Mouse (Mus musculus): ENCODE measurements around the gene Large2. TPM values are rescaled to one million over a fixed set of nuclear protein-coding genes. Genes with fewer than 3 reads are reported as not detected.

Large2 gene
- polyA plus RNA-seq, 1 experiment, result 15.0 TPM

- no peak for DNase-seq (ENCODE audit: low read depth, low spot score)
- 67% methylated on average over 6 of the region's 6 CpGs for WGBS
Measured at GRCm38 (mm10) chr2:92349589-92350425, 24.9 kb downstream of the Large2 start.

- DNase-seq (ENCODE audit: low read depth, low spot score), result no peak
- 88% methylated on average over 2 of the region's 2 CpGs for WGBS
Measured at GRCm38 (mm10) chr2:92347191-92347590, 27.5 kb downstream of the Large2 start.

DNA sequence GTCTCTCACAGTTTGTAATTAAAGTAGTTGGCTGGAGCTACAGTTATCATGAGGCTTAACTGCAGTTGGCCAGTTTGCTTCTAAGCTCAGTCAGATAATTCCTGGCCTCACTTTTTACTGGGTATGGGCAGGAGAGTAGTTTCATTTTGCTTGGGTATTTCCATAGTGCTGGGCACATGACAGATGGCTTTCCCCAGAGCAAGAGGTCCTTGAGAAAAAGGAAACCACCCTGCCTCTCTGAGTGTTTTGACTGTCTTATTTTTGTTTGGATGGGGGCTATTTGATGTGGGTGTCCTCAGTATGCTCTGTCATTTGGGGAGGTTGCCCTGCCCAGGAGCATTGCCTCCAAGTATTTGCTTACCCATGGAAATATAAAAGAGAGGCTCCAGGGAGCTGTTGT, 32.3 kb downstream of the Large2 start:
- DNase-seq (ENCODE audit: low read depth, low spot score), result no peak

GRCm38 (mm10) chr2:92331871-92332270, 42.8 kb downstream of the Large2 start:
- 93% methylated on average over 2 of the region's 2 CpGs for WGBS
- DNase-seq (ENCODE audit: low read depth, low spot score), result no peak

DNA sequence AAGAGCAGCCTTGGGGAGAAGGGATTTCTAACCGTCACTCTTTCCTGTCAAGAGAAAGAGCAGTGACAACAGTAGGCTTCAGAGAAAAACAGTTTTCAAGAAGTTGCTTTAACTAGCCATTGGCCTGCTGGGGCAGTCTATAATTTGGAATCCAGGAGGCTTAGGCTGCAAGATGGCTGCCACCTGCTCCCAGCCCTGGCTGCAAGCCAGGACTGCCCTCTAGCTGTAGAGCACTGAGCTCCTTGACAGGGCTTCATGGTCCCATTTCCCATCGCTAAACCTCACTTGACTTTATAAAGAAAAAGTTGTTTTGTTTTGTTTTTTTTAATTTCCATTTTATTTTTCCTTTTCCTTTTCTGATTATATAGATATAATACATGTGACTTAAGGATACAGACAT, 43.3 kb downstream of the Large2 start:
- no peak for DNase-seq (ENCODE audit: low read depth, low spot score)
- WGBS, result 88% methylated on average over 2 of the region's 2 CpGs

DNA sequence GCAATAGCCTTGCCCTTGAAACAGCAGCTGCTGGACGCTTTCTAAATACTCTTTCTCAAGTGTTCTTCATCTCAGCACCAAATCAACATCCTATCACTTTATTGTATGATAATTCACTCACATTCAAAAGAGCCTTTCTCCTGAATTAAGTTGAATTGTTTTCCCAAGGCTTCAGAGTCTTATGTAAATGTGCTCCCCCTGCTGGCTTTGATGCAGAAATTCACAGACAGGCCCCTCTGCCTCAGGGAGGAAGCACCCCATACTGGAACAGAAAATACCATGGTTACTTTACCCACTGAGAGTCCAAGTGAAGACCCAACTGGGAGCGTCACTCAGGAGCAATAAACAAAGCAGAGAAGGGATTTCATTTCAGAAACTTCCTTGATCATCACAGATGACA, 43.8 kb downstream of the Large2 start:
- no peak for DNase-seq (ENCODE audit: low read depth, low spot score)
- 35% methylated on average over 2 of the region's 2 CpGs for WGBS

DNA sequence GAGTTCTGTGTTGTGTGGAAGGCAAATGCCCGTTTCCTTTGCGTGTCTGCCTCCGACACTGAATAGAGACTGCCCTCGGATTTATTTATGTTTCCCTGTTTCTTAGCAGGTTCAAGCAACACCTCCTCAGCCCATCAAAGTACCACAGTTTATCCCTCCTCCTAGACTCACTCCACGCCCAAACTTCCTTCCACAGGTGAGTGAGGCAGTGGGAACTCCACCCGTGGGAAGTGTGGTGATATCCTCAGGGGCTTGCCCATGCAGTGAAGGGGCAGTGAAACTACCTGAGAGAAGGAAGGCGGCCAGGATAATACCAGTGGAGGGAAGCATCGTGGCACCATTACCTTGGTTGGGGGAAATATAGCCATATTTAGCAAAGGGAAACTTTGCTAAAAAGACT, 46.5 kb downstream of the Large2 start:
- WGBS, result 89% methylated on average over 8 of the region's 8 CpGs
- DNase-seq (ENCODE audit: low read depth, low spot score), result no peak

- 81% methylated on average over 4 of the region's 4 CpGs for WGBS
Measured at GRCm38 (mm10) chr2:92327601-92328000, 47.1 kb downstream of the Large2 start.

DNA sequence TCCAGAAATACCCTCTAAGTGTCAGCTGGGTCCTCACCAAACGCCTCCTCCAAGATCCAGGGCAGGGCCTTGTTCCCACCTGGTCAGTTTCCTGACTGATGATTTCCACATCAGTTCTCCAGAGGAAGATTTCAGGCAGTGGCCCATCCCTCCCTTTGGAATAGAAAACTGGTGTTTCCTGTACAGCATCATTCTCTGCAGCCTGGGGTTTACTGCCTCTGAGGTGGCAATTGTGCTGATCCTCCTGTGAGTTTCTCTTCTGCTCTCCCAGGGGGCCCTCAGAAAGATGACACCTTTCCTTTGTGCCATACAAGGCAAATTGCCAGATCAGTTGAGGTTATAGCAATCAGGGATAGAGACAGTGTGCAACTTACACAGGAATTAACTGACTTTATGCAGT, 48.4 kb downstream of the Large2 start:
- WGBS, result 74% methylated on average over 1 of the region's 1 CpGs
- no peak for DNase-seq (ENCODE audit: low read depth, low spot score)

More at GRCm38 (mm10) chr2:92327601-92328000, 47.1 kb downstream of the Large2 start:
- no peak for DNase-seq (ENCODE audit: low read depth, low spot score)

DNA sequence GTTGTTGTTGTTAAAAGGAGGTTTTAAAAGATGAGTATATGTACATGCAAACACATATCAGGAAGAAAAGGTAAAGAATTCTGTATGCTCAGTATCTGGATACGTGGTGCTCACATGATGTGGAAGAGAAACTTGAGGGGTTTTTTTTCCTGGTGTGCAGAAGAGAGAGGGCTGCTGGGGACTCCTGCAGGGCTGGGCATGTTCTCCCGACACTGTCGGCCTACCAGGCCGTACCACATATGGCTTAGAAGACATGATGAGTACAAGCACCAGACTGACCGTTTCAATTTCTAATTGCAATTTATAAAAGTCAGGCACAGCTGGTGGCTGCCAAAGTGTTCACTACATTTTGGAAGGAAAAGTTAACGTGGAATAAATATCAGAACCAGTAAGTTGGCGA, 49.0 kb downstream of the Large2 start:
- DNase-seq (ENCODE audit: low read depth, low spot score), result no peak
- WGBS, result 90% methylated on average over 7 of the region's 7 CpGs

DNA sequence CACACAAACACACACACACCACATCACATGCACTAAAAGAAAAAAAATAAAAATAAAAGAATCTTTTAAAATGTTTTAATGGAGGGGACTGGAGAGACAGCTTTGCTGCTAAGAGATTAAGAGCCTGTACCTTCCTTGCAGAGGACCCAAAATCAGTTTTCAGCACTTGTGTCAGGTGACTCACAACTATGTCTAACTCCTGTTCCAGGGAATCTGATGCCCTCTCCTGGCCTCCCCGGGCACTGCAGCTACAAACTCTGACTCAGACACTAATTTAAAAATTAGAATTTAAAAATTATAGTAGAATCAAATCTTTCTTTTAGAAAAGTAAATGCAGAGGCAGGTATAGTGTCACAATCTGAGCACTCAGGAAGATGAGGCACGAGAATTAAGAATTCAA, 52.0 kb downstream of the Large2 start:
- DNase-seq (ENCODE audit: low read depth, low spot score), result no peak
- WGBS, result 95% methylated on average over 2 of the region's 2 CpGs

GRCm38 (mm10) chr2:92317228-92317627, 57.4 kb downstream of the Large2 start:
- DNase-seq (ENCODE audit: low read depth, low spot score), result no peak
- WGBS, result 80% methylated on average over 5 of the region's 5 CpGs

DNA sequence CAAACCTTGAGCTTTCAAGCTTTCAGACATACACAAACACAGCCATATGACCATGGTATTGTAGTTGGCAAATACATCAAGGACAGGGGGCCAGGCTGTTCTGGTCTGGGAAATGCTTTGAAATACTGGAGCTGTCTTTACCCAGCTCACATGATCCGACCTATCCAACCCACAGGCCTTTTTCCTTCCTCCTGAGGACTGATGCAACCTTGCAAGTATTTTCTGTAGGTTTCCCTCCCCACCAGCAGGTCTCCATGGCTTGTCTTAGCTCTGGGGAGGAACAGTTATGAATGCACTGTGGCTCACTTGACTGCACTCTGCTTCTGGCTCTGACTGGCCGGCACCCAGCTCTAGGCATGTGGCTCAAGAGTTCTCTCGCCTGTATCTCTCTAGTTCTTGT, 58.0 kb downstream of the Large2 start:
- DNase-seq (ENCODE audit: low read depth, low spot score), result no peak
- 74% methylated on average over 3 of the region's 3 CpGs for WGBS

Other genes with a start within 250 kb of the Large2 start
- gene Pex16, start 193 bp downstream of the Large2 start, polyA plus RNA-seq (2012; rRNA removed), result 80.6 and 112 TPM in 2 replicates
- 3.5 and 5.9 TPM in 2 replicates for gene 1700029I15Rik, start 7.7 kb upstream of the Large2 start, polyA plus RNA-seq (2012; rRNA removed)
- gene Mapk8ip1, start 26.4 kb upstream of the Large2 start, polyA plus RNA-seq (2012; rRNA removed), result 4.7 and 6.1 TPM in 2 replicates
- gene Cry2, start 59.2 kb upstream of the Large2 start, polyA plus RNA-seq (2012; rRNA removed), result 6.9 and 10.4 TPM in 2 replicates
- 171 and 192 TPM in 2 replicates for gene Slc35c1, start 85.7 kb upstream of the Large2 start, polyA plus RNA-seq (2012; rRNA removed)
- 4.3 and 4.8 TPM in 2 replicates for gene Chst1, start 224.8 kb upstream of the Large2 start, polyA plus RNA-seq (2012; rRNA removed)